13 mouse cellular contexts compared by ENCODE assay signal in genomic region chrX:103460056-103460455, GRCm38 (mm10). TPM values are rescaled to one million over a fixed set of nuclear protein-coding genes. Genes with fewer than 3 reads are reported as not detected.
DNase-seq lines count a peak whose midpoint lies in the region; ATAC-seq and TF ChIP-seq lines count a peak whose summit lies in the region.
"Had no signal": no experiment of that assay in that cellular context is flagged by ENCODE, and none has a peak within 500 bp of the region (broad histone marks: within the 10 kb centered on the region; RNA-seq: fewer than 3 reads in every experiment).

No protein-coding gene starts in this region.

- no peak overlapping the region for H3K4me2 ChIP-seq in hindbrain, postnatal 0 days (ENCODE audit: low read depth, low read length)
- H3K4me2 ChIP-seq in hindbrain, embryonic 16.5 days (ENCODE audit: low read length): no peak overlapping the region
- no peak overlapping the region for H3K4me2 ChIP-seq in lung, postnatal 0 days (replicated peaks; ENCODE audit: low read depth, low read length)
- no peak overlapping the region for H3K4me2 ChIP-seq in liver, embryonic 14.5 days (ENCODE audit: low read depth)
- H3K4me2 ChIP-seq in neural tube, embryonic 15.5 days: no peak overlapping the region
- H3K4me2 ChIP-seq: midbrain, embryonic 11.5 days had no signal

- H3K27me3 ChIP-seq in hindbrain, postnatal 0 days (ENCODE audit: insufficient read depth, low read length): no peaks in the 10 kb centered on the region
- no peaks in the 10 kb centered on the region for H3K27me3 ChIP-seq in hindbrain, embryonic 16.5 days (replicated peaks; ENCODE audit: control insufficient read depth, insufficient read depth, low read length)
- no peaks in the 10 kb centered on the region for H3K27me3 ChIP-seq in lung, postnatal 0 days (replicated peaks; ENCODE audit: insufficient read depth, low read length)
- H3K27me3 ChIP-seq in Patski: no peaks in the 10 kb centered on the region
- H3K27me3 ChIP-seq in liver, embryonic 14.5 days (ENCODE audit: control insufficient read depth, insufficient read depth, low read length): no peaks in the 10 kb centered on the region
- no peaks in the 10 kb centered on the region for H3K27me3 ChIP-seq in neural tube, embryonic 15.5 days (replicated peaks)

- H3K9ac ChIP-seq in hindbrain, postnatal 0 days (replicated peaks; ENCODE audit: low read length): no peak overlapping the region
- no peak overlapping the region for H3K9ac ChIP-seq in hindbrain, embryonic 16.5 days (ENCODE audit: low read depth, low read length)
- no peak overlapping the region for H3K9ac ChIP-seq in lung, postnatal 0 days (replicated peaks; ENCODE audit: low read depth)
- no peak overlapping the region for H3K9ac ChIP-seq in liver, embryonic 14.5 days (replicated peaks)
- H3K9ac ChIP-seq in neural tube, embryonic 15.5 days (replicated peaks): no peak overlapping the region

- ATAC-seq in hindbrain, postnatal 0 days: no peak
- ATAC-seq in hindbrain, embryonic 16.5 days: no peak
- ATAC-seq in lung, postnatal 0 days: no peak
- ATAC-seq in Patski: no peak
- no peak for ATAC-seq in liver, embryonic 14.5 days (ENCODE audit: insufficient read depth)
- no peak for ATAC-seq in neural tube, embryonic 15.5 days (ENCODE audit: low FRiP score)

- no peaks in the 10 kb centered on the region for H3K9me3 ChIP-seq in hindbrain, postnatal 0 days (ENCODE audit: low read length)
- H3K9me3 ChIP-seq in hindbrain, embryonic 16.5 days (ENCODE audit: control insufficient read depth, low read length): no peaks in the 10 kb centered on the region
- H3K9me3 ChIP-seq in lung, postnatal 0 days (ENCODE audit: low read length): no peaks in the 10 kb centered on the region
- no peaks in the 10 kb centered on the region for H3K9me3 ChIP-seq in liver, embryonic 14.5 days (ENCODE audit: control insufficient read depth, low read length)
- no peaks in the 10 kb centered on the region for H3K9me3 ChIP-seq in neural tube, embryonic 15.5 days (replicated peaks)

- peak; percentile 12 for DNase-seq in hindbrain, postnatal 0 days (ENCODE audit: low spot score)
- DNase-seq in lung, postnatal 0 days (ENCODE audit: low spot score): no peak
- DNase-seq in lung, postnatal 14 days: no peak
- no peak for DNase-seq in Patski (ENCODE audit: low read depth, low spot score)
- DNase-seq in liver, embryonic 14.5 days (ENCODE audit: low read depth in 3 of 3, low spot score in 3 of 3): no peak
- DNase-seq: cerebellum, adult 9-11 months; gastrocnemius, postnatal 10 days had no signal

- POLR2A ChIA-PET in Patski (lab: Charles Lee): no interaction called here

- TF ChIP-seq EP300 in lung, postnatal 0 days (IDR thresholded peaks at IDR 0.05): no peak
- no peak for TF ChIP-seq EP300 in liver, embryonic 14.5 days (IDR thresholded peaks at IDR 0.05; ENCODE audit: low read depth)

- no peak overlapping the region for H3K4me3 ChIP-seq in hindbrain, postnatal 0 days (ENCODE audit: low read length)
- no peak overlapping the region for H3K4me3 ChIP-seq in hindbrain, embryonic 16.5 days (ENCODE audit: low read length)
- H3K4me3 ChIP-seq in lung, postnatal 0 days (ENCODE audit: low read depth, low read length): no peak overlapping the region
- H3K4me3 ChIP-seq in liver, embryonic 14.5 days (ENCODE audit: insufficient read depth in 1 of 2, low read depth in 2 of 2, low read length in 2 of 2): no peak overlapping the region
- no peak overlapping the region for H3K4me3 ChIP-seq in neural tube, embryonic 15.5 days (replicated peaks)

- WGBS in hindbrain, postnatal 0 days: 69% methylated on average over 5 of the region's 5 CpGs
- 70% methylated on average over 5 of the region's 5 CpGs for WGBS in hindbrain, embryonic 16.5 days
- 64% methylated on average over 5 of the region's 5 CpGs for WGBS in lung, postnatal 0 days
- 64% methylated on average over 5 of the region's 5 CpGs for WGBS in liver, embryonic 14.5 days (ENCODE audit: insufficient replicate concordance)
- WGBS in neural tube, embryonic 15.5 days: 72% methylated on average over 5 of the region's 5 CpGs

- CTCF ChIA-PET in Patski (lab: Charles Lee): interaction anchor here (1.2 kb wide), 1 partner anchor 23 kb away, joined by 3 read pairs; no protein-coding TSS in a partner anchor

- in situ Hi-C loops in Patski (cut with MboI; ENCODE audit: low pct_unique_long_range_greater_than_20kb): no loop called here

- H3K36me3 ChIP-seq in hindbrain, postnatal 0 days (ENCODE audit: insufficient read depth, low read length): no peaks in the 10 kb centered on the region
- H3K36me3 ChIP-seq in hindbrain, embryonic 16.5 days (ENCODE audit: control insufficient read depth, insufficient read depth, low read length): no peaks in the 10 kb centered on the region
- no peaks in the 10 kb centered on the region for H3K36me3 ChIP-seq in lung, postnatal 0 days (ENCODE audit: insufficient read depth, low read length)
- H3K36me3 ChIP-seq in liver, embryonic 14.5 days (replicated peaks; ENCODE audit: control insufficient read depth, insufficient read depth, low read depth): no peaks in the 10 kb centered on the region; the same call in 1 of the 2 replicates
- no peaks in the 10 kb centered on the region for H3K36me3 ChIP-seq in neural tube, embryonic 15.5 days

- no peaks in the 10 kb centered on the region for H3K4me1 ChIP-seq in hindbrain, postnatal 0 days (ENCODE audit: insufficient read depth, low read length)
- H3K4me1 ChIP-seq in hindbrain, embryonic 16.5 days (ENCODE audit: control insufficient read depth, insufficient read depth, low read depth, low read length): no peaks in the 10 kb centered on the region
- H3K4me1 ChIP-seq in lung, postnatal 0 days (ENCODE audit: insufficient read depth, low read depth, low read length): no peaks in the 10 kb centered on the region
- no peaks in the 10 kb centered on the region for H3K4me1 ChIP-seq in liver, embryonic 14.5 days (replicated peaks; ENCODE audit: control insufficient read depth in 2 of 2, insufficient read depth in 2 of 2, low read length in 1 of 2)
- no peaks in the 10 kb centered on the region for H3K4me1 ChIP-seq in neural tube, embryonic 15.5 days

- no peak overlapping the region for H3K27ac ChIP-seq in hindbrain, postnatal 0 days
- H3K27ac ChIP-seq in hindbrain, embryonic 16.5 days (ENCODE audit: low read depth, low read length): no peak overlapping the region
- no peak overlapping the region for H3K27ac ChIP-seq in lung, postnatal 0 days (ENCODE audit: low read length)
- H3K27ac ChIP-seq in liver, embryonic 14.5 days: no peak overlapping the region
- H3K27ac ChIP-seq in neural tube, embryonic 15.5 days (replicated peaks): no peak overlapping the region

- TF ChIP-seq CTCF in hindbrain, postnatal 0 days (IDR thresholded peaks at IDR 0.05; ENCODE audit: low read depth): peak; percentile 39
- peak; percentile 53 for TF ChIP-seq CTCF in lung, postnatal 0 days (IDR thresholded peaks at IDR 0.05)
- peak; percentile 48 for TF ChIP-seq CTCF in Patski (IDR thresholded peaks at IDR 0.05)
- TF ChIP-seq CTCF in liver, embryonic 14.5 days (IDR thresholded peaks at IDR 0.05; ENCODE audit: low read depth): peak; percentile 57

RNA-seq across cellular contexts. Expression of gene Gm26992, which starts 38.2 kb away (rescaled TPM):
- total RNA-seq in hindbrain, postnatal 0 days (2014; rRNA removed): not detected in 2 replicates
- polyA plus RNA-seq in hindbrain, postnatal 0 days (2015; fragmentation: Nextera tagmentation; extraction: Ambion mirVana): not detected in 2 replicates
- polyA plus RNA-seq in hindbrain, embryonic 16.5 days (2015; fragmentation: Nextera tagmentation; extraction: Ambion mirVana): not detected in 2 replicates
- not detected in 2 replicates for polyA plus RNA-seq in lung, postnatal 0 days (2015; fragmentation: Nextera tagmentation; extraction: Ambion mirVana)
- not detected for polyA plus RNA-seq in Patski (2021)
- 0.41 TPM in 1 of 2 replicates, not detected in the other for polyA plus RNA-seq in liver, embryonic 14.5 days (2012; rRNA removed)
- polyA plus RNA-seq in liver, embryonic 14.5 days (2014; fragmentation: Nextera tagmentation; extraction: Ambion mirVana): not detected in 2 replicates
- polyA plus RNA-seq in neural tube, embryonic 15.5 days (2015; fragmentation: Nextera tagmentation; extraction: Ambion mirVana): not detected in 2 replicates
- total RNA-seq: gastrocnemius, postnatal 10 days; heart, postnatal 25 days had no signal
- polyA plus RNA-seq: midbrain, embryonic 11.5 days; neural tube, embryonic 14.5 days; small intestine, adult 2 months had no signal

RNA-seq across cellular contexts. Expression of gene Tsx, which starts 45.8 kb away (rescaled TPM):
- total RNA-seq in hindbrain, postnatal 0 days (2014; rRNA removed): not detected in 2 replicates
- 0.43 TPM in 1 of 2 replicates, not detected in the other for polyA plus RNA-seq in hindbrain, postnatal 0 days (2015; fragmentation: Nextera tagmentation; extraction: Ambion mirVana)
- 0.20 TPM in 2 replicates for polyA plus RNA-seq in hindbrain, embryonic 16.5 days (2015; fragmentation: Nextera tagmentation; extraction: Ambion mirVana)
- polyA plus RNA-seq in lung, postnatal 0 days (2015; fragmentation: Nextera tagmentation; extraction: Ambion mirVana): 0.35 and 0.39 TPM in 2 replicates
- polyA plus RNA-seq in Patski (2021): 0.27 TPM
- polyA plus RNA-seq in liver, embryonic 14.5 days (2012; rRNA removed): 0.07 TPM in 1 of 2 replicates, not detected in the other
- polyA plus RNA-seq in liver, embryonic 14.5 days (2014; fragmentation: Nextera tagmentation; extraction: Ambion mirVana): not detected in 2 replicates
- polyA plus RNA-seq in neural tube, embryonic 15.5 days (2015; fragmentation: Nextera tagmentation; extraction: Ambion mirVana): 0.26 and 0.46 TPM in 2 replicates
- total RNA-seq: gastrocnemius, postnatal 10 days; heart, postnatal 25 days had no signal
